Mouse (Mus musculus) kidney, postnatal 25 days (tissue): ENCODE measurements around the gene 4833423E24Rik.

ENCODE experiments used
- DNase-seq, 2 experiments: peaks; one replicate each; pipeline ENCODE4 v3.0.0; 2021; ENCODE audit warnings: mixed read lengths in 2 of 2

4833423E24Rik gene

DNA sequence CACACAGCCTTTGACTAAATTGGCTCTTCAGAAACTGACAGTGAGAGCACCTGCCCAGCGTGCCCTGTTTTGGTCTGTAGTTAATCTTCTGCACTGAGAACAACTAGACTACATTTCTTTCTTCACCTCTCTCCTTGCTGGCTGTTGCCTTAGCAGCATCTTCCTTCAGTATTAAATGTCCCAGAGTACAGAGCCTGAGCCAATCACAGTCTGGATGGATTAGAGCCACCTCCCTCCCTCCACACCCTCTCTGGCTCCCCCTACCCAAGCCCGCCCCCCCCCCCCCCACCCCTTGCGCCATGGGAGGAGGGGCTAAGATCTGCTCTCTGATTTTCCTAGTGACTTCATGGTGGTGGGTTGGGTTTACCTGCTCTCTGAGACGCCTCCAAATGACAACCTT is at the start of gene 4833423E24Rik:
Gene 4833423E24Rik, minus strand, starts transcription at position 146 of the 400 bp plus-strand sequence.
- no peak for DNase-seq

DNA sequence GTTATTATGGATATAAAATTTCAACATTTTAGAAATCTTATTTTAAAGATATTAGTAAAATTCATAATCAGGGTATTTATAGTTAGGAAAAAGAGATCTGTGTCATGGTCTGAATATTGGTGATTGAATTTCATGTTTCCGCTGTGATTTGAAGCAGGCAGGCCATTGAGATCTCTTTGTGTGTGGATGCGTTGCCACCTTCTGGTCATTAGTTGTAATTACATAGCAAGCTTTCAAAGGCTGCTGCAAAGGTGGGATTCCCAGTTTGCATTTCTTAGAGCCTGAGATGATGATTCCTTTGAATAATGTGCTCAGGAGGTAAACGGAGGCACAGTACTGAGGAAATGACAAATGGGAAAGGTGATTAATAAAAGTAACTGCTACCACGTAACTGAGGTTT is 42.4 kb upstream of the 4833423E24Rik start:
- peak; percentile 35 to 40 for DNase-seq

GRCm38 (mm10) chr2:85560226-85560625 is 41.4 kb upstream of the 4833423E24Rik start:
- no peak for DNase-seq

GRCm38 (mm10) chr2:85554806-85555205 is 36.0 kb upstream of the 4833423E24Rik start:
- no peak for DNase-seq

DNA sequence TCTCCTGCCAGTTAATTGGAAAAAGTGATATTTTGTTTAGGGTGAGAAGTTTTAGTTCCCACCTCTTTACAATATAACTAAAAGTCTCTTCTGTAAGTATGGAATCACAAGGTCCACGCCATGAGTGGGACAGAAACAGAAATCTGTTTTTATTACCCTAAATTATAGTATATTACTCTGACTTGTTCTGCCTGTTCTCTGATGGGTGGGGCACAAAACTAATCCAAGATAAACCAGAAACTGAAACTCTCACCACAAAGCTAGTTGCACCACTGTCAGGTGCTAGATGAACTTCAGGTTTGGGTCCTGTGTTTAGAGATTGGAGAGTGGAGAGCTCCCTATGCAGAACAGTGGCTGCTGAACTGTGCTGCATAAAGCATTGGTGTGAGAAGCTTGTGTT is 15.1 kb upstream of the 4833423E24Rik start:
- DNase-seq = no peak

DNA sequence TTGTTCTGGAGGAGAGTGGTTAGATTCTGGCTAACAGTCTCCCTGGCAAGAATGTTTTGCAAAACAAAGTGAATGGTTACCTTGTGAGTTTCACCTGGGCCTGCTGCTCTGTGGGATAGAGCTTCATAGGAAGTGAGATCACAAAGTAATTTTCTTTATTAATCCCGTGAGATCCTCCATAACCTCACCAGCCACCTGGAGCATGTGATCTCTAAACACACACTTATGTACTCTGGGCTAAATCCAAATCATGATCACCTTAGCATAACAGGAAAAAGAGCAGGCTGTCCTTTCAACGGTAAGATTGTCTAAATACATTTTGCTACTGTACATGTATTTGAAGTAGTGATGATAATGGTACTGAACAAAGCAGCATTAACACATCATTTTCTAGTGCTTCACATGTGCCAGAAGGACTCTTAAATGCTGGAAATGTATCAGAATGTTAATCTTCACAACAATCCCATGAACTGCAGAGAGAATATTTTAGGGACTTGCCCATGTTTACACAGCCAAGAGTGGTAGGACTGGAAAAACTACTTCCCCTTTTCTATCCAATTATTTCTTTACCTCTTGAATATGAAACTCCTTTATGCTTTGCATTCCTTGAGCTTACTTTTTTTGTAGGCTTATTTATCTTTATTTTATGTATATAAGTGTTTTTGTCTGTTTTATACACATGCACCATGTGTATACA is 13.4 kb upstream of the 4833423E24Rik start:
- DNase-seq = no peak

DNA sequence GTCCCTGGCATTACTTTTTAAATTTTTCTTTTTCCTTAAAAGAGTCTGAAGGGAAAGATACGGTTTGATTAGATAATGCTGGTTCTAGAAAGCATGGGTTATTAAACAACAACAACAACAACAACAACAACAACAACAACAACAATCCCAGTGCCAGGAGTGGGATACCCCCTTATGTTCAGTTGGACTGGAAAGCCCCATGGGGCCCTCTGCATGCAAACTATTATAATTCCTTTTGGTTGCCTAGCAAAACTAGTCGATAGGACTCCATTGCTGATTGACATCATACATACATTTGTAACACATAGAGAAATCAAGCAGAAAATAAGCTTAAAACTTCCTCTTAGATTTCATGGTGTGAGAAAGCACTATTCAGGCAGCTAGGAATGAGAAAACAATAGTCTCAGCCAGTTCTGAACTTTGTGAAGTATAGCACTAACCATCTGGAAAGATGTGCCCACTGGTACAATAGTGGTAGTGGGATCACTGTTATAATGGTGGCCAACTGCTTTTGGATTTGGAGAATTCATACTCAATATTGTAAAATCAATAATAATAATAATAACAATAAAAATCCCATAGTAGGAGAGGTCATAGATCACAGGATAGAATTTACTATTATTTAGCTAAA is 4.2 kb upstream of the 4833423E24Rik start:
- no peak for DNase-seq

DNA sequence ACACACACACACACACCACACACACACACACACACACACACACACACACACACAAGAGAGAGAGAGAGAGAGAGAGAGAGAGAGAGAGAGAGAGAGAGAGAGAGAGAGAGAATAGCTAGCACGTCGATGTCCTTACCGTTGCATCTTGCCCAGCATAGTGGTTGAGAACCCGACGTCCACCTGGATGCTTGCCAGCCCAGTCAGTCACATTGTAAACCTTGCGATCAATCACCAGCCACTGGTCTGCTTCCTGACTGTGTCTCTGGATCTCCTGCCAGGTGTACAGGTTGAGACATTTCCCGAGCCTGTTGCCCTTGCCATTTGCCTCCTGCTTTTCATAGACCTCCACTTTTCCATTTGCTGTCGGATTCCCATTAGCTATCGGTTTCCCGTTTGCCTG is 532 bp downstream of the 4833423E24Rik start:
- peak in 1 of 2 experiments; percentile 36 for DNase-seq

- DNase-seq = no peak
These were observed 8.4 kb downstream of the 4833423E24Rik start for GRCm38 (mm10) chr2:85510376-85510775.

- DNase-seq = no peak
These were observed 28.4 kb downstream of the 4833423E24Rik start for GRCm38 (mm10) chr2:85490396-85490795.

- DNase-seq = peak; percentile 2 to 37
These were observed 52.0 kb downstream of the 4833423E24Rik start for GRCm38 (mm10) chr2:85466801-85467325.

DNA sequence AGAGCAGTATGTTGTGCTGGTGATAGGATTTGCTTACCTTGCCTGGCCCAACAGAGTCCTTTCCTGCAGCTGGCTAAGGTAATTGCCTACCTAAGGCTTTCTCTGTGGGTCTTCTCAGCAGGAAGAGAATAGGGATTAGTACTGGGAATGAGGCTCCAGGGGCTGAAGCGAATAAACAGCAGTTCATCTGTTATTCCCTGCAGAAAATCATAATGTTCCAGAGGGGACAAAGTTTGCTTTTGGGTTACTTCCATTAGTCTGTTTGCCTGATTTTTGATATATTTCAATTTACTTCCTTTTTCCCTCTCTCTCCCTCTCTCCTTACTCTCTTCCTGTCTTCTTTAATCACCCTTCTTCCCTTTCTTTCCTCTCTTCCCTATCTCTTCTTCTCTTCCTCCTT is 75.3 kb downstream of the 4833423E24Rik start, which contains the start of gene Olfr995:
Gene Olfr995, minus strand, starts transcription at position 101 of the 400 bp plus-strand sequence.
- no peak for DNase-seq

DNA sequence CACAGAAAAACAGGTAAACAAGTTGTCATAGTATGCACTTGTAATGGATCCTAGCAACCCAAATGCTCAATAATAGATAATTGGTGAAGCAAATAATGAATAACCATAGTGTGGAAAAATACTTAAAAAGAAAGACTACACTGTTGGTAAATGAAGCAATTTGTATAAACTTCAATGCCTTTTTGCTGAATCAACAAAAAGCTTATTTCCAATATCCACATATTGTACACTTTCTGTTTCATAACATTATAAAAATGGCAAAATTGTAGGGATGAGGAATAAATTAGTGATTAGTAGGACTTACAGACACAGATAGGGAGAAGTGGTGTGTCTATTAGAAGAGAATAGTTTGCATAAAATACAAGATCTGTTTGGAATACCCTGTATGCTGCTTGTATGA is 76.3 kb downstream of the 4833423E24Rik start:
- DNase-seq = no peak

GRCm38 (mm10) chr2:85436351-85436750 is 82.5 kb downstream of the 4833423E24Rik start, which contains the start of gene Olfr994:
Gene Olfr994 (minus strand): TSS chr2:85436451.
- DNase-seq = no peak
